Mouse (Mus musculus) liver, adult 2 months (tissue): ENCODE data around the gene Olfr1477.

ENCODE experiments used
- CTCF ChIP-seq: fragments of 200-500 bp; IDR thresholded peaks from 2 replicates; pipeline ENCODE4 v1.5.1; 2011; ENCODE audit warnings: low read depth, low read length, control low read depth
- POLR2A ChIP-seq: fragments of 200-500 bp; IDR thresholded peaks from 2 replicates; pipeline ENCODE4 v1.6.1; 2011; ENCODE audit warnings: low read length, control low read depth; ENCODE audit not compliant: insufficient read depth; ENCODE audit errors: extremely low read depth

- TF ChIP-seq POLR2A (no peak), CTCF (no peak)
Measured at GRCm38 (mm10) chr19:13480096-13480495, 20.2 kb upstream of the Olfr1477 start, which contains the start of gene Olfr1475.
